Mouse (Mus musculus) megakaryocyte, embryonic 14.5 days (primary cell): Measurements from ENCODE around the gene Sppl2c.

Experiments used
- FLI1 ChIP-seq: IDR thresholded peaks from 2 replicates; pipeline ENCODE4 v1.6.1; 2012; ENCODE audit warnings: low read length, inconsistent platforms, mixed read lengths
- GATA1 ChIP-seq: IDR thresholded peaks from 3 replicates; pipeline ENCODE4 v1.6.1; 2012; ENCODE audit warnings: mixed read lengths, low read length, inconsistent platforms, borderline replicate concordance

- TF ChIP-seq GATA1 (no peak), FLI1 (no peak)
Observed at GRCm38 (mm10) chr11:104179804-104180203, 6.3 kb upstream of the Sppl2c start.
